Mouse (Mus musculus) layer of hippocampus, adult 2 months (tissue): Measurements from ENCODE around the gene H2-DMb1. TPM values are rescaled to one million over a fixed set of nuclear protein-coding genes. Genes with fewer than 3 reads are reported as not detected.

Experiments used
- DNase-seq, 2 experiments: peaks; one replicate each; pipeline ENCODE4 v3.0.0; 2022; ENCODE audit warnings: low spot score in 2 of 2
- H3K27ac ChIP-seq: fragments of 200-600 bp; 2 replicates; pipeline ENCODE4 v1.8.1; 2022
- H3K4me3 ChIP-seq: fragments of 200-600 bp; 2 replicates; pipeline ENCODE4 v1.8.1; 2022; ENCODE audit warnings: mild to moderate bottlenecking
- CTCF ChIP-seq: fragments of 200-600 bp; conservative IDR thresholded peaks from 2 replicates; pipeline ENCODE4 v1.8.1; 2022; ENCODE audit warnings: antibody characterized with exemption, mild to moderate bottlenecking, moderate library complexity
- long read RNA-seq, 2 experiments: library from polyadenylated mRNA; stranded (forward); transcript quantifications; one replicate each; pipeline ENCODE4 v2.0.0; 2021; ENCODE audit warnings: borderline mapping rate in 2 of 2
- total RNA-seq, 2 experiments: library from RNA; stranded (reverse); gene quantifications; 2 replicates each; pipeline ENCODE4 v1.2.3; 2021

Gene H2-DMb1
- total RNA-seq: 1 to 10 TPM; 1.8 to 2.5 TPM
- long read RNA-seq, experiment 1, partial matches to known transcripts: 0 of 3 reads
- long read RNA-seq, experiment 1, other reads (novel, unspliced or antisense): 0 of 3 reads
- long read RNA-seq, experiment 2, partial matches to known transcripts: 0 of 4 reads
- long read RNA-seq, experiment 2, other reads (novel, unspliced or antisense): 0 of 4 reads

GRCm38 (mm10) chr17:34152923-34153322 is at the start of gene H2-DMb1:
Gene H2-DMb1 (plus strand): TSS chr17:34153072.
- TF ChIP-seq CTCF: no peak
- H3K4me3 ChIP-seq: no peak within 1 kb of the TSS
- peak in 1 of 2 experiments; percentile 51 for DNase-seq
- H3K27ac ChIP-seq: no peak within 1 kb of the TSS

GRCm38 (mm10) chr17:34104804-34105203 is 48.1 kb upstream of the H2-DMb1 start:
- no peak overlapping the region for H3K4me3 ChIP-seq
- no peak for TF ChIP-seq CTCF
- no peak overlapping the region for H3K27ac ChIP-seq
- DNase-seq: no peak

GRCm38 (mm10) chr17:34106555-34106954 is 46.3 kb upstream of the H2-DMb1 start:
- H3K27ac ChIP-seq: no peak overlapping the region
- no peak for DNase-seq
- H3K4me3 ChIP-seq: no peak overlapping the region
- TF ChIP-seq CTCF: no peak

- no peak for DNase-seq
- no peak for TF ChIP-seq CTCF
- Histone ChIP-seq H3K27ac (no peak overlapping the region), H3K4me3 (no peak overlapping the region)
These were observed 45.6 kb upstream of the H2-DMb1 start for GRCm38 (mm10) chr17:34107109-34107867.

- TF ChIP-seq CTCF: no peak
- no peak for DNase-seq
- H3K27ac ChIP-seq: no peak overlapping the region
- H3K4me3 ChIP-seq: no peak overlapping the region
These were observed 44.4 kb upstream of the H2-DMb1 start for GRCm38 (mm10) chr17:34108460-34108859.

- no peak for DNase-seq
- Histone ChIP-seq H3K4me3 (no peak overlapping the region), H3K27ac (no peak overlapping the region)
- peak; percentile 65 for TF ChIP-seq CTCF
These were observed 43.6 kb upstream of the H2-DMb1 start for GRCm38 (mm10) chr17:34109038-34109805.

GRCm38 (mm10) chr17:34109806-34110195 is 43.1 kb upstream of the H2-DMb1 start:
- Histone ChIP-seq H3K4me3 (no peak overlapping the region), H3K27ac (peak overlapping the region; percentile 39; the same call in 1 of the 2 replicates)
- DNase-seq: no peak
- TF ChIP-seq CTCF: no peak

- no peak for TF ChIP-seq CTCF
- no peak for DNase-seq
- Histone ChIP-seq H3K4me3 (no peak overlapping the region), H3K27ac (peak overlapping the region; percentile 39; the same call in 1 of the 2 replicates)
These were observed 42.6 kb upstream of the H2-DMb1 start for GRCm38 (mm10) chr17:34110309-34110708.

GRCm38 (mm10) chr17:34114114-34114513 is 38.8 kb upstream of the H2-DMb1 start:
- DNase-seq: no peak
- Histone ChIP-seq H3K4me3 (no peak overlapping the region), H3K27ac (no peak overlapping the region)
- no peak for TF ChIP-seq CTCF

- DNase-seq: no peak
- TF ChIP-seq CTCF: no peak
- H3K27ac ChIP-seq: peak overlapping the region; percentile 100; the same call in 1 of the 2 replicates
- H3K4me3 ChIP-seq: peak overlapping the region; percentile 98
These were observed 36.0 kb upstream of the H2-DMb1 start for GRCm38 (mm10) chr17:34116736-34117370.

GRCm38 (mm10) chr17:34117421-34118112 is 35.3 kb upstream of the H2-DMb1 start:
- no peak for TF ChIP-seq CTCF
- no peak for DNase-seq
- H3K27ac ChIP-seq: peak overlapping the region; percentile 100
- peak overlapping the region; percentile 98 for H3K4me3 ChIP-seq
